Mouse (Mus musculus) liver, embryonic 13.5 days (tissue): ENCODE results near the gene Gon7. TPM values are rescaled to one million over a fixed set of nuclear protein-coding genes. Genes with fewer than 3 reads are reported as not detected.
A peak's percentile ranks its signal among the peaks of the same experiment; 100 is the strongest.

Source experiments
- ATAC-seq: fragments of 200-750 bp; cut with Nextera tagmentation; 2 replicates; pipeline ENCODE4 v1.8.0; 2017; ENCODE audit warnings: low read depth, mild to moderate bottlenecking, moderate number of reproducible peaks, moderate library complexity
- DNase-seq: peaks from one replicate; pipeline ENCODE4 v3.0.0; 2022
- H3K27ac ChIP-seq: fragments of 300-500 bp; sonication (generic); 2 replicates; pipeline ENCODE4 v1.5.1; 2015; ENCODE audit warnings: moderate library complexity, mild to moderate bottlenecking, inconsistent platforms
- H3K27me3 ChIP-seq: fragments of 300-500 bp; sonication (generic); 2 replicates; pipeline ENCODE4 v1.6.1; 2015; ENCODE audit warnings: mild to moderate bottlenecking, inconsistent platforms
- H3K36me3 ChIP-seq: fragments of 300-500 bp; sonication (generic); 2 replicates; pipeline ENCODE4 v1.6.1; 2015; ENCODE audit warnings: mild to moderate bottlenecking, inconsistent platforms
- H3K4me1 ChIP-seq: fragments of 300-500 bp; sonication (generic); replicated peaks from 2 replicates; pipeline ENCODE4 v1.6.1; 2015; ENCODE audit warnings: inconsistent platforms
- H3K4me2 ChIP-seq: fragments of 300-500 bp; sonication (generic); 2 replicates; pipeline ENCODE4 v1.6.1; 2015; ENCODE audit warnings: inconsistent platforms, mild to moderate bottlenecking, moderate library complexity
- H3K4me3 ChIP-seq: fragments of 300-500 bp; sonication (generic); replicated peaks from 2 replicates; pipeline ENCODE4 v1.5.1; 2015; ENCODE audit warnings: mild to moderate bottlenecking, inconsistent platforms
- H3K9ac ChIP-seq: fragments of 300-500 bp; sonication (generic); 2 replicates; pipeline ENCODE4 v1.6.1; 2015; ENCODE audit warnings: mild to moderate bottlenecking, inconsistent platforms
- H3K9me3 ChIP-seq: fragments of 300-500 bp; sonication (generic); replicated peaks from 2 replicates; pipeline ENCODE4 v1.6.1; 2016; ENCODE audit warnings: inconsistent platforms
- WGBS: fragments of 180-500 bp; shearing (Covaris S2); methylation state at CpG from one replicate; pipeline ENCODE4 v1.1.7; 2015; ENCODE audit not compliant: insufficient replicate concordance; 5-methylcytosine and 5-hydroxymethylcytosine counted together
- polyA plus RNA-seq: library from polyadenylated mRNA; unstranded; fragments of >200 nt; fragmentation: Nextera tagmentation; extraction: Ambion mirVana; gene quantifications from 2 replicates; pipeline ENCODE4 v1.2.1, GENCODE M21; 2015

Gon7 gene
- polyA plus RNA-seq: 16.6 and 20.1 TPM in 2 replicates

DNA sequence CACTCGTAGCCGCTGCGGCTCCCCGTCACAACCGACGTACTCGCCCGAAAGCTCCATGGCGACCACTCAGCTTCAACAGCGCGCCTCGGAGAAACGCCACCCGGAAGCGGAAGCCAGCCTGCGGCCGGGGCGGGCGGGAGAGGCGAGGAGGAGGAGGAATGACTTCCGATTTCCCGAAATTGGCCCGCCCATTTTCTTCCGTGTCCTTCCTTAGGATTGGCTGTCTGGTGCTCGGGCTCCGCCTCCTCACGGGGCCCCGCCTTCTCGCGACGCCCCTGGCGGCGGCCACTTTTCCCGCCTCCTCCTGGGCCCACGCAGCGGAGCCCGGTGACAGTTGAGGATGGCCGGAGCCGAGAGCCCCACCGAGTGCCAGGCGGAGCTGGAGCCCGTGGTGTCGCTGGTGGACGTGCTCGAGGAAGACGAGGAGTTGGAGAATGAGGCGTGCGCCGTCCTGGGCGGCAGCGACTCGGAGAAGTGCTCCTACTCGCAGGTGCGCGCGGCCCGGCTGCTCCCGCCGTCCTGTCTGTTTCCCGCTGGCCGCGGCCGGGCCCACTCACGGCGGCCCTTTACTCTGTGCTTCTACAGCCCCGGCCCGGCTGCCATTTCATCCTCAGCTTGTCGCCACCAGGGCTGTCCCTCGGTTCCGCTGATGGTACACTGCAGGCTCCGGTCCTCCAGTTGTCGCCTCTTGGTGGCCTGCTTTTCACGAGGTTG, at the start of gene Gon7, which contains the start of the genes Gm28051 and Ubr7:
Gene Gon7, minus strand, starts transcription at position 115 of the 714 bp plus-strand sequence.
Gene Gm28051, minus strand, starts transcription at position 77 of the 714 bp plus-strand sequence.
Gene Ubr7, plus strand, starts transcription at position 279 of the 714 bp plus-strand sequence.
- no peaks in the 10 kb centered on the region for H3K27me3 ChIP-seq
- peak within 1 kb of the TSS; percentile 92 for H3K4me2 ChIP-seq
- peaks cover 20% of the 10 kb centered on the region for H3K36me3 ChIP-seq
- DNase-seq (peak; percentile 96), ATAC-seq (peak; percentile 94)
- H3K27ac ChIP-seq: peak within 1 kb of the TSS; percentile 84
- no peaks in the 10 kb centered on the region for H3K9me3 ChIP-seq
- peak within 1 kb of the TSS; percentile 92 for H3K9ac ChIP-seq
- peaks cover 40% of the 10 kb centered on the region for H3K4me1 ChIP-seq
- WGBS: under 1% methylated on average over 73 of the region's 73 CpGs
- H3K4me3 ChIP-seq: peak within 1 kb of the TSS; percentile 94

DNA sequence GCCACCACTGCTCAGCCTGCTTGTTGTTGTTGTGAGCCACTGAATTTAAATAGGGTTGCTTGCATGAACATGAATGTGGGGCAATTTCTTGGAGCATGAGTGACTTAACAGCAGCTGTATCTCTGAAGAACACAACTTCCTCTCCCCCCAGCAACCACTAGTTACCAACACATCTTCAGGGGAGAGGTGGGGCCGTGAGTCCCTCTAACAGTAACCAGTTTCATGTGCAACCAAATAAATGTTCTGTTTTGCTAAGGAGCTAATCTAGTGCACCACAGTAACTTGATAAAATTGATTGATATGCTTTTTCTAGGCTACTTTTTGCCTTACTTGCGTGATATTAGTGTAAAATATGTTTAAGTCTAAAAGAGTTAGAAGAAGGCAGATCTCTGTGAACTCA, 41.9 kb upstream of the Gon7 start:
- Histone ChIP-seq H3K27ac (no peak overlapping the region), H3K4me3 (no peak overlapping the region), H3K27me3 (no peaks in the 10 kb centered on the region), H3K9ac (no peak overlapping the region), H3K36me3 (peaks cover 6% of the 10 kb centered on the region; the same call in 1 of the 2 replicates), H3K4me1 (no peaks in the 10 kb centered on the region), H3K9me3 (no peaks in the 10 kb centered on the region), H3K4me2 (no peak overlapping the region)
- 37% methylated on average over 2 of the region's 2 CpGs for WGBS
- no peak for DNase-seq
- no peak for ATAC-seq

DNA sequence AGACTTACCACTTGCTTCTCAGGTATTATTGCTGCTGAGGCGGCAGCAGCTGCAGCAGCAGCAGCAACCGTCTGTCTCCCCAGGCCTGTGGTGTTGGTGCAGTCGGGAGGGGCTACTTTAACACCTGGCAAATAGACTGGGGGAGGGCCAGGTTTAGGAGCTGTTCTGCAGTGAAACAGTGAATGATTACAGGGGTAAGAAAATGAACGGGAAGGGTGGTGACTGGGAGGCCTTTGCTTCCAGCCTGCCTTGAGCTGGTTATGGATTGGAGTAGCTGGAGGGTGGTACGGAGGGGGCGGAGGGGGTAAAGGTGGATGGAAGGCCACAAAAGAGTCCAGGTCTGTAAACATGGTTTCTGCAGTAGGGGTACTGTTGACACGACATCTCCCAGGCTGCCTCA, 30.3 kb upstream of the Gon7 start:
- peak; percentile 83 for ATAC-seq
- H3K9ac ChIP-seq: no peak overlapping the region
- peaks cover 6% of the 10 kb centered on the region; the same call in 1 of the 2 replicates for H3K4me1 ChIP-seq
- no peak for DNase-seq
- peak overlapping the region; percentile 58 for H3K27ac ChIP-seq
- WGBS: 70% methylated on average over 7 of the region's 7 CpGs
- H3K36me3 ChIP-seq: peaks cover 75% of the 10 kb centered on the region
- peak overlapping the region; percentile 19; the same call in 1 of the 2 replicates for H3K4me2 ChIP-seq
- no peaks in the 10 kb centered on the region for H3K9me3 ChIP-seq
- no peaks in the 10 kb centered on the region for H3K27me3 ChIP-seq
- H3K4me3 ChIP-seq: no peak overlapping the region

DNA sequence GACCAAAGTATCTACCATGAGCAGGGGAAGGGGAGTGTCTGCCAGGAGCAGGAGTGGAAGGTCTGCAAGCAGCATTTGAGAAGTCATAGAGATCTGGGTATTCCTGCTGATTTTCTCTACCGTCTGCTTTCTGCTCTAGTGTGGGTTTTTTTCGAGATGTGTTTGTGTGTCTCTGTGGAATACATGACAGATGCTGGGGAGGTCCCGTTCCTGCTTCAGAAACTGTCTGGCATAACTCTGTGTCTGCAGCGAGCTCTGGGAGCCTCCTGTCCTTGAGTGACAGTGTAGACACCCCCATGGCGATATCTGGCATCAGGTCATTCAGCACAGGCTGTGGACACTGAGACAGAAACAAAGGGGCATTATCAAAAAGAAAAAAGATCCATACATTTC, 28.0 kb upstream of the Gon7 start:
- Histone ChIP-seq H3K36me3 (peaks cover 57% of the 10 kb centered on the region), H3K4me1 (peaks cover 6% of the 10 kb centered on the region; the same call in 1 of the 2 replicates), H3K4me2 (no peak overlapping the region), H3K9ac (no peak overlapping the region), H3K9me3 (no peaks in the 10 kb centered on the region), H3K27me3 (no peaks in the 10 kb centered on the region), H3K27ac (no peak overlapping the region), H3K4me3 (no peak overlapping the region)
- DNase-seq: no peak
- no peak for ATAC-seq
- 79% methylated on average over 5 of the region's 5 CpGs for WGBS

DNA sequence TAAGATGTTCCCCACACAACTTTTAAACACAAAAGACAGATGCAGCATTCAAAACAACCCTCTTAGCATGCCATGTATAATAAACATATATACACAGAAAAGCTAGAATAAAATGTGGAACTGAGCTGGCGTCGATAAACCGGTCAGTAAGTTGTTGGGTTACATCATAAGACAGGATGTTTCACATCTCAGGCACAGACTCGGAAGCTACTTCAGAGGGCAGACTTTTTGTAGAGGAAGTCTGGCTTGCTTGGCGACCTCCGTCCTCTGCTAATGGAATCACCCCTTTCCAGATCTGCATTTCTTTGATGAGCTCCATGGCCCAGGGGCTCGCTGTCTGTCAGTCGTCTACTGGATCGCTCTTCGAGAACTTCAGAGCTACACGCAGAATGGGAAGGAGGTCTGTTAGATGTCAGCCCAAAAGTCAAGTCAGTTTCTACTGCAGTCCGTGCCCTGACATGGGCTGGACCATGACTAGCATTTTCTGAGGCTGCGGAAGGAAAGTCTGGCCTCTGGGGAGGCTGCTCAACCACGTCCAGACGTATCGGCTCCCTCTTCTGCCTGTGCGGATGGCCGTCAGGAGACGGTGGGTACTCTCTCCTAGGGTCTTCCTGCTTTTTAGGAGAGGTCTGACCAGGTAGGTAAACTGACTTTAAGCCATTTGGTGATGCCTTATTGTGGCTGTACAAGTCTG, 27.4 kb upstream of the Gon7 start:
- no peak overlapping the region for H3K9ac ChIP-seq
- no peaks in the 10 kb centered on the region for H3K9me3 ChIP-seq
- no peak overlapping the region for H3K4me3 ChIP-seq
- peaks cover 6% of the 10 kb centered on the region; the same call in 1 of the 2 replicates for H3K4me1 ChIP-seq
- ATAC-seq: no peak
- H3K27ac ChIP-seq: no peak overlapping the region
- WGBS: 86% methylated on average over 19 of the region's 19 CpGs
- no peaks in the 10 kb centered on the region for H3K27me3 ChIP-seq
- DNase-seq: no peak
- H3K4me2 ChIP-seq: no peak overlapping the region
- H3K36me3 ChIP-seq: peaks cover 51% of the 10 kb centered on the region

DNA sequence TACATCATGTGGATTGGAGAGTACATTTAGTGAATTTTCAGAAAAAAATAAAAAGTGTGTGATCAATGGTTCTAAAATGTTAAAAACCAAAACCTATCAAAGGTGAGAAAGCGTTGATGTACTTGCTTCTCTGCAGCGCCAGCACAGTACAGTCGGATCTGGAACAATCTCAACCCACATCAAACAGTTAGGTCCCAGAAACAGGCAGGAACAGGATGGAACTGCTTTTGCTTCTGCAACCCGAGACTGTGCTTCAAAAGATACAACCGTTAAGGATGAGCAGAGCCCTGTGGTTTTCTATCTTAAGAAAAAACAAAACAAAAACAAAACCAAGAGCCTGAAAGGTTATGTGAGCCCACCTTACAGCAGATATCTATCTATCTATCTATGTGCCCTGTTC, 25.2 kb upstream of the Gon7 start:
- Histone ChIP-seq H3K4me3 (no peak overlapping the region), H3K9me3 (no peaks in the 10 kb centered on the region), H3K4me1 (peaks cover 5% of the 10 kb centered on the region; the same call in 1 of the 2 replicates), H3K36me3 (peaks cover 39% of the 10 kb centered on the region), H3K27me3 (no peaks in the 10 kb centered on the region), H3K9ac (no peak overlapping the region), H3K27ac (no peak overlapping the region), H3K4me2 (no peak overlapping the region)
- DNase-seq (no peak), ATAC-seq (no peak)
- WGBS: 78% methylated on average over 5 of the region's 5 CpGs

DNA sequence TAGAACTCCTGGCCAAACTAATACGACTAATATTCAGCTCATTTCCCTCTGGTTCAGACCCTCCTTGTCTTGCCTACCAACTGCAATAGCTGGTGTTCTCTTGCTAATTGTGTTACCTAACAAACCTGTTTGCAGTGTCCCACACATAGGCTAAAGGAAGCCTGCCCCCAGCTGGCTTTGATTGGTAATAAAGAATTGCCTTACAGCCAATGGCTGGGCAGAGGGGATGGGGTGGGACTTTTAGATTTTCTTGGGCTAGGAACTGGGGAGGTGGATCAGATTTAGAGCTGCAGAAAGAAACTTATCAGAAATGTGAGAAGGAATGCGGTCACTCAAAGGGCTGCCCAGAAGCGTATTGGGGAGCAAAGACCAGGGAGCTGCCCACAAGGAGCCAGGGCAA, 21.8 kb upstream of the Gon7 start:
- WGBS: 43% methylated on average over 3 of the region's 3 CpGs
- Histone ChIP-seq H3K4me3 (no peak overlapping the region), H3K27ac (no peak overlapping the region), H3K9ac (no peak overlapping the region), H3K4me1 (no peaks in the 10 kb centered on the region), H3K9me3 (no peaks in the 10 kb centered on the region), H3K4me2 (no peak overlapping the region), H3K36me3 (peaks cover 44% of the 10 kb centered on the region), H3K27me3 (no peaks in the 10 kb centered on the region)
- DNase-seq (no peak), ATAC-seq (peak; percentile 65)

DNA sequence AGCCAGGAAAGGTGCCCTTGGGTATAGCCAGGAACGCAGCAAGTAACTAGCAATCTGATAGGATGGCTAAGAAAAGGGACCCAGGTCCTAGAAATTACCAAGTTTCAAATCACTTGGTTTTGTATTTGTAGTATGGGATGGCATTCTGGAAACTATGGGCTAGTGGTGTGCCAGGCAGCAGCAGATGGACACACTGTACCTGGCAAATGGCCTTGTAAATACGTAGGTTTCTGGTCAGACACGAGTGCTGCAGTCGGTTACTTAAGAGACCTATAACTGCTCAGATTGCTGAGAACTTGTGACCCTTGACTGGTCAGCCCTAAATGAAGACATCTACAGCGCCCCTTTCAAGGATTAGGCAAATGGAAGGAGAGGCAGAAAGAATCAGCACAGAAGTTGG, 20.5 kb upstream of the Gon7 start:
- Histone ChIP-seq H3K27ac (no peak overlapping the region), H3K27me3 (no peaks in the 10 kb centered on the region)
- 87% methylated on average over 5 of the region's 5 CpGs for WGBS

DNA sequence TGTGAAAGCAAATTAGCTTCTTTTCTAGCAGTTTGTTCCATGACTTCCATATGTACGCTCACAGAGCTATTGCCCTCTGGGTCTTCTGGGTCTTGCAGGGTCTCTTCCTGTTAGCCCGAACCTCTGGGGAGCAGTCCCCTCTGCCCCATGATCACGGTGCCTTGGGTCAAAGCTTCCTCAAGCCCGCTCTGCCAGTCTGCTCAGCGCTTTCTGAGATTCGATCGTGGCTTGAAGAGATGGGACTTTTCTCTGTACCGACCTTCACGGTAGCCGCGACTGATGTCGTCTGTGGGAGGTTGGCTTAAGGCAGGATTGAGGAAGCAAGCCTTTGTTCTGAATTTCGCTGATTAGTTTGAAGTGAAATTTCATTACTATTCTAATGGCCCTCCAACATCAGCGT, 18.4 kb upstream of the Gon7 start:
- ATAC-seq (no peak), DNase-seq (no peak)
- no peaks in the 10 kb centered on the region for H3K4me1 ChIP-seq
- no peak overlapping the region for H3K4me3 ChIP-seq
- H3K36me3 ChIP-seq: peaks cover 64% of the 10 kb centered on the region
- no peaks in the 10 kb centered on the region for H3K9me3 ChIP-seq
- H3K27ac ChIP-seq: no peak overlapping the region
- H3K27me3 ChIP-seq: no peaks in the 10 kb centered on the region
- H3K9ac ChIP-seq: no peak overlapping the region
- WGBS: 93% methylated on average over 14 of the region's 14 CpGs
- H3K4me2 ChIP-seq: no peak overlapping the region

More for the DNA sequence above, 20.5 kb upstream of the Gon7 start:
- DNase-seq (no peak), ATAC-seq (no peak)
- H3K4me2 ChIP-seq: no peak overlapping the region
- H3K4me3 ChIP-seq: no peak overlapping the region
- no peak overlapping the region for H3K9ac ChIP-seq
- H3K4me1 ChIP-seq: no peaks in the 10 kb centered on the region
- H3K36me3 ChIP-seq: peaks cover 47% of the 10 kb centered on the region
- H3K9me3 ChIP-seq: no peaks in the 10 kb centered on the region

DNA sequence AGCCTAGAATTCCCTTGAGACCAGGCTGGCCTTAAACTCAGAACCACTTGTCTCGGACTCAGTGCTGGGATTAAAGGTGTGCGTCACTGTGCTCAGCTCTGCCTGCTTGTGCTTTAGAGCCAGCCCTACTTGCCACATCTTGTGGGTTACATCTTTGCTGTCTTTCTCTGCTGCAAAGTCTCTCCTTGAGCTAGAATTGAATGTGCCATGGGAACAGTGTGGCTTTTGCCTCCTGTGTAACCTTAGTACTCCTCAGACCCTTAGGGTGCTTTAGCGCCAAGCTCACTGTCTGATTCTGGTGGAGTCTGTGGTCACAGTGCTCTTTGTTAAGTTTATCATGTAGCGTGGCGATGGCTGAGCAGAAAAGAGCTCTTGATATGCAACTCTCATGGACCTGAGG, 15.1 kb upstream of the Gon7 start:
- no peak overlapping the region for H3K4me3 ChIP-seq
- DNase-seq (no peak), ATAC-seq (no peak)
- 90% methylated on average over 5 of the region's 5 CpGs for WGBS
- peaks cover 93% of the 10 kb centered on the region for H3K36me3 ChIP-seq
- H3K9ac ChIP-seq: no peak overlapping the region
- H3K27ac ChIP-seq: no peak overlapping the region
- H3K4me1 ChIP-seq: no peaks in the 10 kb centered on the region
- H3K9me3 ChIP-seq: no peaks in the 10 kb centered on the region
- H3K4me2 ChIP-seq: no peak overlapping the region
- no peaks in the 10 kb centered on the region for H3K27me3 ChIP-seq

DNA sequence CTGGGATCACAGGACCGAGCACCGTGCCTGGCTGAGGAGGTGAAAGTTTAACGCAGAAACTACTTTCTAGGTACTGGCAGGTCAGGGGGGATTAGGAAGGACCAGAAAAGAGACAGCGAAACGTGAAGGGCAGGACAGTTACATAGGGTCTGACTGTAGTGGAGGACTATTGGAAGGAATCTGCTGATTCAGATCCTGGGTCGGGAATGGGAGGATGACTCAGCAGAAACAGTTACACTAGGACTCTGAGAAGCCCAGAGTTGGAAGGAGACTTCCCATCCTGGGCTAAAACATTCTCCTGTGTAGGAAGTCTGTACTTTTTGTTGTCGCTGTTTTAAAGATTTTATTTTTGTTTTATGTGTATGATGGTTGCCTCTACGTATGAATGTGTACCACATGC, 14.0 kb upstream of the Gon7 start:
- Histone ChIP-seq H3K4me2 (no peak overlapping the region), H3K27ac (no peak overlapping the region), H3K9me3 (no peaks in the 10 kb centered on the region), H3K27me3 (no peaks in the 10 kb centered on the region), H3K9ac (no peak overlapping the region), H3K4me1 (0 out of 2 replicates have a peak, but pooled peaks cover 6% of the 10 kb centered on the region), H3K4me3 (no peak overlapping the region), H3K36me3 (peaks cover 93% of the 10 kb centered on the region)
- WGBS: 86% methylated on average over 8 of the region's 8 CpGs
- DNase-seq (no peak), ATAC-seq (no peak)
